Mouse (Mus musculus) heart, embryonic 15.5 days (tissue): Measurements from ENCODE around the gene Gm10681. TPM values are rescaled to one million over a fixed set of nuclear protein-coding genes. Genes with fewer than 3 reads are reported as not detected.
"Not testable (repeated sequence)": the region's sequence is repeated elsewhere in the genome, so short reads cannot be mapped to it uniquely, and the experiment has no call there.

Experiments used
- ATAC-seq: fragments of 200-750 bp; cut with Nextera tagmentation; replicated peaks from 2 replicates; pipeline ENCODE4 v1.8.0; 2017; ENCODE audit warnings: low read depth, moderate TSS enrichment; ENCODE audit not compliant: insufficient number of reproducible peaks, insufficient read depth, low FRiP score
- H3K27ac ChIP-seq: fragments of 300-500 bp; sonication (generic); 2 replicates; pipeline ENCODE4 v1.5.1; 2015; ENCODE audit warnings: mild to moderate bottlenecking, inconsistent platforms
- H3K27me3 ChIP-seq: fragments of 300-500 bp; sonication (generic); 2 replicates; pipeline ENCODE4 v1.6.1; 2015; ENCODE audit warnings: inconsistent platforms
- H3K36me3 ChIP-seq: fragments of 300-500 bp; sonication (generic); 2 replicates; pipeline ENCODE4 v1.6.1; 2015; ENCODE audit warnings: mild to moderate bottlenecking, inconsistent platforms
- H3K4me1 ChIP-seq: fragments of 300-500 bp; sonication (generic); replicated peaks from 2 replicates; pipeline ENCODE4 v1.6.1; 2015; ENCODE audit warnings: inconsistent platforms
- H3K4me2 ChIP-seq: fragments of 300-500 bp; sonication (generic); 2 replicates; pipeline ENCODE4 v1.6.1; 2015; ENCODE audit warnings: inconsistent platforms, mild to moderate bottlenecking, moderate library complexity
- H3K4me3 ChIP-seq: fragments of 300-500 bp; sonication (generic); 2 replicates; pipeline ENCODE4 v1.5.1; 2015; ENCODE audit warnings: mild to moderate bottlenecking, inconsistent platforms
- H3K9ac ChIP-seq: fragments of 300-500 bp; sonication (generic); 2 replicates; pipeline ENCODE4 v1.6.1; 2015; ENCODE audit warnings: mild to moderate bottlenecking, inconsistent platforms
- H3K9me3 ChIP-seq: fragments of 300-500 bp; sonication (generic); replicated peaks from 2 replicates; pipeline ENCODE4 v1.6.1; 2016; ENCODE audit warnings: inconsistent platforms
- WGBS: fragments of 180-500 bp; shearing (Covaris S2); methylation state at CpG from one replicate; pipeline ENCODE4 v1.1.7; 2015; ENCODE audit warnings: mixed read lengths; 5-methylcytosine and 5-hydroxymethylcytosine counted together
- polyA plus RNA-seq: library from polyadenylated mRNA; unstranded; fragments of >200 nt; fragmentation: Nextera tagmentation; extraction: Ambion mirVana; gene quantifications from 2 replicates; pipeline ENCODE4 v1.2.1, GENCODE M21; 2015

The Gm10681 gene
- polyA plus RNA-seq = not detected in 2 replicates

DNA sequence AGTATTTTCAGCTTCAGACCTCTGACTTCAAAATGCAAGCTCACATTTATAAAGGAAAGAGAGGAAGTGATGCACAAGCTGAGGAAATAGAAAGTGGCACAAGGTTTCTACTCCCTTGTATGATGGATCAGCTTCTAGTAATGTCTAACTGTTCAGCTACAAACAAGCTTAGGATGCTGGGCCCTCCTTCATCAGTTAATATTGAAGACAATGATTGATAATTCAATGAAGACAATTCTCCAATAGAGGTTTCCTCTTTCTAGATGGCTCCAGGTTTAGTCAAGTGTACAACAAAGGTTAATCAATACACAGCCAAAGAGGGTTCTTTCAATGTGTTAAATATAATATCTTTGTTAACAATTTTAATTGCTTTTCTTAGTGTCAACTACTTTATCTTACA is at the start of gene Gm10681:
Gm10681 (minus strand) TSS at position 101 of the 400 bp plus-strand sequence.
- no peaks in the 10 kb centered on the region for H3K9me3 ChIP-seq
- H3K4me2 ChIP-seq = no peak within 1 kb of the TSS
- H3K4me1 ChIP-seq = no peaks in the 10 kb centered on the region
- no peak within 1 kb of the TSS for H3K4me3 ChIP-seq
- no peaks in the 10 kb centered on the region for H3K27me3 ChIP-seq
- H3K36me3 ChIP-seq = no peaks in the 10 kb centered on the region
- H3K9ac ChIP-seq = no peak within 1 kb of the TSS
- no peak within 1 kb of the TSS for H3K27ac ChIP-seq
- no peak for ATAC-seq

DNA sequence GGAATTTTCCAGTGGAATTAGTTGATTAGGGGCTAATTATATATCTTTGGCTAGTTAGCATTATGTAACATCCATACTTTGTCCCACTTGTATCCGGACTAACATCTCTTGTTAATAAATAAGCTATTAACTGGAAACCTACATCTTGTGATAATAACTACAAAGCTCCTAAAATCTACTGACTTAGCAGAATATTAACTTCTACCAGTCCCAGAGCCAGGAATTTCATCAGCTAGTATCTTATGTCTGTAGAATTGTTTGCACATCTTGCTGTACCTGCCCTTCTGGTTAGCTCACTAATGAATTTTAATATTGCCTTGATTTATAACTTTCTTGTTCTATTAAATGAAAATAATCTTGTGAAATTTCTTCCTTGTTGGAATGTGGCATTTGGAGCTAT is 46.5 kb upstream of the Gm10681 start:
- Histone ChIP-seq H3K36me3 (no peaks in the 10 kb centered on the region), H3K4me3 (no peak overlapping the region), H3K27ac (no peak overlapping the region), H3K9me3 (no peaks in the 10 kb centered on the region), H3K9ac (no peak overlapping the region), H3K27me3 (no peaks in the 10 kb centered on the region), H3K4me1 (no peaks in the 10 kb centered on the region), H3K4me2 (no peak overlapping the region)
- no peak for ATAC-seq
- 74% methylated on average over 1 of the region's 1 CpGs for WGBS

DNA sequence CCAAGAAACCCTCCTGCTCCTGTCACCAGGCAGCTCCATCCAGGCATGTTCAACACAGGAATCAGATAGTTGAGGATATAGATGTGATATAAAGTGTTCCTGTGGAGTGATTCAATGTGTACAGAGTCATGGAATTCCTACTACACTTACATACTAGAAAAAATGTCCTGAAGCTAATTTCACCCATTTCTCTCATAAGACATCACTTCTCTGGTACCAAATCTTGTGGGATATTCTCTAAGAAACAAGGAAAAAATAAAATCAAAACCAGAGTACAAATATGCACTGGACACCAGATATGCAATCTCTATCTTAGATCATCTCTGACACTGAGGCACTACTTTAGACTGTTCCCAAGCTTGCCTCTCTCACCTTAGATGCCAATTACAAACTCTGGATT is 41.5 kb upstream of the Gm10681 start, which contains the start of gene Hsd3b5:
Hsd3b5 (minus strand) TSS at position 101 of the 400 bp plus-strand sequence.
- Histone ChIP-seq H3K27ac (no peak within 1 kb of the TSS), H3K4me2 (no peak within 1 kb of the TSS), H3K4me3 (no peak within 1 kb of the TSS), H3K9me3 (no peaks in the 10 kb centered on the region), H3K9ac (no peak within 1 kb of the TSS), H3K36me3 (no peaks in the 10 kb centered on the region), H3K4me1 (no peaks in the 10 kb centered on the region), H3K27me3 (no peaks in the 10 kb centered on the region)
- ATAC-seq = no peak

DNA sequence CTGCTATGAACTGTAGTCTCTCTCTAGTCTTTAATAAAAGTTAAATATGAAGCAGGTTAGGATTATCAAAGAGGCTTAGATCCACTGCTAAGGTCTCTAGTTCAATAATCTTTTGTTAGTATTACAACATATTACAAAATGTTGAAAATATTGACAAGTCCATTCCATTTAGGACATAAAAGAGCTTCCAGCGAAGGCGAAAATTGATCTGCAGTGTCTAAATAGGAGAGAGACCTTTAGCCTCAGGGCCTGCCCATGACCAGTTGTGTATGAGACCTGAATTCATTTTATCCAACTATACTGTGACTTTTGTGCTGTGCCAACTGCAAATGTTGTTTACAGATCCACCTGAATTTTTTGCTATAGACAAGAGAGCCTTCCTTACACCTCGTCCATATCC is 41.0 kb upstream of the Gm10681 start:
- Histone ChIP-seq H3K9ac (no peak overlapping the region), H3K4me3 (no peak overlapping the region), H3K9me3 (no peaks in the 10 kb centered on the region), H3K27me3 (no peaks in the 10 kb centered on the region), H3K4me2 (no peak overlapping the region), H3K36me3 (no peaks in the 10 kb centered on the region), H3K4me1 (no peaks in the 10 kb centered on the region), H3K27ac (no peak overlapping the region)
- ATAC-seq = no peak
- WGBS = 76% methylated on average over 3 of the region's 3 CpGs

DNA sequence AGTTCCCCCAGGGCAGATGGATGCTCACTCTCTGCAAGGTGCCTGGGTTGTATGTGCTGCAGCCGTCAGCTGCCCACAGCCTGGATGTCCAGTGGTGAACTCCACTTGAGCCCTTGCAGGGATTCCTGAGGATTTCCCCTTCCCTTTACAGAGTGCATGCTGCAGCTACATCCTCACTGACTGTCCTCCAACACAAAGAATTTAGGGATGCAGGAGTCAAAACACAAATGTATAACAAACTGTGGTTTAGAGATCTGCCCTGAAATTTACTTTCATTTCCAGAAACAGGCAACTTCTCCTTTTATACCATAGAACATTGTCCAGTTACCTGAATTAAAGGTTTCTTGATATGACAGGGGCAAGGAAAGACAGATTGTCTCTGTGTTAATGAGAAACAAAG is 28.2 kb upstream of the Gm10681 start:
- H3K27me3 ChIP-seq, H3K9ac ChIP-seq, H3K4me2 ChIP-seq, ATAC-seq, H3K9me3 ChIP-seq, H3K27ac ChIP-seq, H3K4me1 ChIP-seq, H3K4me3 ChIP-seq, H3K36me3 ChIP-seq: not testable (repeated sequence)
- 57% methylated on average over 1 of the region's 1 CpGs for WGBS

DNA sequence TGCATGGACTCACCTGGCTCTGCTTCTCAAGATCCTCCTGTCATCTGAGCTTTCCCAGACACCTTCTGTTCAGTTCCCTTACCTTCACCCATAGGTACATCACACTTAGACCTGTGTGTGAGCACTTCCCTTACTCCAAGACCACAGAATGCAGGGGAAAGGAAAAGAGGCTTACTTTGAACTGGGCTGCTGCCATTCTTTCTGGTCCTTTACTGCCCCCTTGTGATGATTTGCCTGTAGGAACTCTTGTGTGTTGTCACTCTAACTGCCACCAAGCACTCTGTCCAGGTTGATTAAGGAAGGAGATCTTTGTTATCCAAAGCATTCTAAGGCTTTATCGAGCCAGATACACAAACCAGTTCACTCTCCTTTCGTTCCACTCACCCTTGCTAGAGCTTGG is 27.6 kb upstream of the Gm10681 start:
- WGBS = 38% methylated on average over 2 of the region's 2 CpGs
- H3K4me1 ChIP-seq, H3K27me3 ChIP-seq, H3K4me3 ChIP-seq, H3K36me3 ChIP-seq, ATAC-seq, H3K4me2 ChIP-seq, H3K9ac ChIP-seq, H3K27ac ChIP-seq, H3K9me3 ChIP-seq: not testable (repeated sequence)

DNA sequence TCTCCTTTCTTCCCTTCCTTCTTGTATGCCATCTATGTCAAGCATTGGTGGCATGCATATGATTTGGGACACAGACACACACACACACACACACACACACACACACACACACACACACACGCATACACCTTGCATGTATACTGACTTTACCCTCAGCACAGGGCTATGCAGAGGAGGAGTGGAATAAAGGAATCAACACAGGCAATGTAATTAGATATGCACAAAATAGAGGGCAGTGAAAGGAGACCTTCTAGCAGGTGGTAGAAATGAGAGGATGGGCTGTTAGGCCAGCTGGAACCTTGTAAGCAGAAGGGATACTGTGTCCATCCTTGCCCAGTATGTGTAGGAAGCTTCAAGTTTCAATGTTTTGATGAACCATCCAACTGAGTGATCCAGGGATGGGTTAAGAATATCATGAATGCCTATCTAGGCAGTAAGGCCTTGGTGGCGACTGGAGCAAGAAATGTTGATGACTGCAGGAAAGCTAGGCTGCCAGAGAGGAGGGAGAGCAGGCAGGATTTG is 25.9 kb upstream of the Gm10681 start:
- H3K4me2 ChIP-seq, H3K36me3 ChIP-seq, H3K4me1 ChIP-seq, H3K27me3 ChIP-seq, H3K4me3 ChIP-seq, ATAC-seq, H3K27ac ChIP-seq, H3K9ac ChIP-seq, H3K9me3 ChIP-seq: not testable (repeated sequence)
- 62% methylated on average over 2 of the region's 2 CpGs for WGBS

DNA sequence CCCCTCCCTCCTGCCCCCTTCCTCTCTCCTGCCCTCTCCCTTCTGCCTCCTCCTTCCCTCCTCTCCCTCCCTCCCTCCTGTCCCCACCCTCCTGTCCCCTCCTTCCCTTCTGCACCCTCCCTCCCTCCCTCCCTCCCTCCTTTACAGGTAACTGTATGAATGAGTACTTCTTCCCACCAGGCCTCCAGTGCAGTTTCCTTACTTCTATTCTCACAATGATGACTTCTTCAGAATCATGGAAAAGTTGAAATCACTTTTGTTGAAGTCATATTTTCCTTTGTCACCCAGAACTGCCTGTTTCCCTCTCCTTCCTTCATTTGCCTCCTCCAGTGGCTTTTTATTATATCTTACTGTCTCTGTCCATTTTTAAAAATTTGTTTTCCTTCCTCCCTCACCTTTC is 25.4 kb upstream of the Gm10681 start:
- Histone ChIP-seq H3K36me3 (no peaks in the 10 kb centered on the region), H3K9me3 (no peaks in the 10 kb centered on the region), H3K9ac (no peak overlapping the region), H3K27me3 (no peaks in the 10 kb centered on the region), H3K4me2 (no peak overlapping the region), H3K4me3 (no peak overlapping the region), H3K4me1 (no peaks in the 10 kb centered on the region), H3K27ac (no peak overlapping the region)
- ATAC-seq = no peak

DNA sequence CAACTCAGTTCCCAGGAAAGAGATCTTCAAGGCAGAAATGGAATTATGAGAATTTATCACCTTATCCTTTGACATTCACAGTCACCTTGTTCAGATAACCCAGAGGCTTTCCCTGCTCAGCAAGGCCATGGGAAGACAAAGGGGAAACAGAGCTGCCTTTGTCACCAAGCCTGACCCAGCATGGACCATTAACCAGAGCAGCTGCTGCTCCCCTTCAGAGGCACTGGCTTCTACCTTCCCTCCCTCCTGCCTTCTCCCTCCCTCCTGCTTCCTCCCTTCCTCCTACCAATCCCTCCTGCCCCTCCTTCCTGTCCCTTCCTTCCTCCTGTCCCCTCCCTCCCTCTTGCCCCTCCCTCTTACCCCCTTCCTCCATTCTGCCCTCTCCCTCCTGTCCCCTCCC is 24.9 kb upstream of the Gm10681 start:
- not testable (repeated sequence) for H3K27me3 ChIP-seq, H3K36me3 ChIP-seq, H3K4me2 ChIP-seq, H3K4me3 ChIP-seq, H3K9ac ChIP-seq, H3K4me1 ChIP-seq, ATAC-seq, H3K27ac ChIP-seq, H3K9me3 ChIP-seq

DNA sequence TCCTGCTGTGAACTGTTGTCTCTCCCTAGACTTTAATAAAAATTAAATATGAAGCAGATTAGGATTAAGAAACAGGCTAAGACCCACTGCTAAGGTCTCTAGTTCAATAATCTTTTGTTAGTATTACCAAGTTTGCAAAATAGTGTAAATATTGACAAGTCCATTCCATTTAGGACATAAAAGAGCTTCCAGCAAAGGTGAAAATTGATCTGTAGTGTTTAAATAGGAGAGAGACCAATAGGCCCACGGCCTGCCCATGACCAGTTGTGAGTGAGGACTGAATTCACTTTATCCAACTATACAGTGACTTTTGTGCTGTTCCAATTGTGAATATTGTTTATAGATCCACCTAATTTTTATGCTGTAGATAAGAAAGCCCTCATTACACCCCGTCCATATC is 886 bp downstream of the Gm10681 start:
- Histone ChIP-seq H3K9me3 (no peaks in the 10 kb centered on the region), H3K27me3 (no peaks in the 10 kb centered on the region), H3K4me2 (no peak overlapping the region), H3K4me1 (no peaks in the 10 kb centered on the region), H3K27ac (no peak overlapping the region), H3K9ac (no peak overlapping the region), H3K36me3 (no peaks in the 10 kb centered on the region), H3K4me3 (no peak overlapping the region)
- ATAC-seq = no peak
- WGBS = 75% methylated on average over 2 of the region's 2 CpGs

DNA sequence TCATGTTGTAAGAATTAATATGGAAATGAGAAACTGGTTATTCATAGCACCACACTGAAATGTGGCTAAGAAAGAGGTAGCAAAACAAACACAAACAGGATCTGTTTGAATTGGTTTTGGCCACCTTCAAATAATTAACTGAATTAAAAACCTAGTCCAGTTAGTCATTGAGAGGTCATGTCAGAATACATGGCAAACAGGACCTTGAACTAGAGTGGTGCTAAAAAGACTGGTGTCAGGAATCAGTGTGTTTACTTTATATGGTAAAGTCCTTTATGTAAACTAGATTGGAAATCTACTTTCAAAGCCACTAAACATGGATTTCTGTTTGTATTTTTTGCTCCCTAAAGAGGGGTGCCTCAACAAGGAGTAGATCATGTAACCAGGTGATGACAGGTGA is 6.0 kb downstream of the Gm10681 start:
- not testable (repeated sequence) for ATAC-seq, H3K27ac ChIP-seq, H3K4me3 ChIP-seq, H3K9ac ChIP-seq, H3K27me3 ChIP-seq, H3K36me3 ChIP-seq, H3K4me1 ChIP-seq, H3K4me2 ChIP-seq, H3K9me3 ChIP-seq

DNA sequence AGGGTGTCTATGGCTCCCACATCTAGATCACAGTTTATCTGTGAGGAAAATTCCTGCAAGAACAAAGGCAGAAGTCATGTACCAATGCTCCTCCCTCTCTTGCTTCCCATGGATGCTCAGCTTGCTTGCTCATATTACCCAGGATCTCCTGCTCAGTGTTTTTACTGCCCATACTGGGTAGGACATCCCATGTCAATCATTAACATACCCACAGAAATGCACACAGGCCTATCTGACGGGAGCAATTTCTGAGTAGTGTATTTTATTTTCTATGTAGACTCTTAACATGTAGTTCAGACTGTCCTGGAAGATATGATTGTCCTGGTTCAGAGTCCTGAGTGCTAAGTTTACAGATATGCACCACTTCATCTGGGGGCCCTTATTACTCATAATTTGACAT is 6.4 kb downstream of the Gm10681 start:
- not testable (repeated sequence) for H3K36me3 ChIP-seq, H3K9ac ChIP-seq, H3K9me3 ChIP-seq, H3K4me1 ChIP-seq, H3K27ac ChIP-seq, H3K27me3 ChIP-seq, ATAC-seq, H3K4me3 ChIP-seq, H3K4me2 ChIP-seq
- WGBS = no CpG with 5 or more reads among the region's 1 CpGs

DNA sequence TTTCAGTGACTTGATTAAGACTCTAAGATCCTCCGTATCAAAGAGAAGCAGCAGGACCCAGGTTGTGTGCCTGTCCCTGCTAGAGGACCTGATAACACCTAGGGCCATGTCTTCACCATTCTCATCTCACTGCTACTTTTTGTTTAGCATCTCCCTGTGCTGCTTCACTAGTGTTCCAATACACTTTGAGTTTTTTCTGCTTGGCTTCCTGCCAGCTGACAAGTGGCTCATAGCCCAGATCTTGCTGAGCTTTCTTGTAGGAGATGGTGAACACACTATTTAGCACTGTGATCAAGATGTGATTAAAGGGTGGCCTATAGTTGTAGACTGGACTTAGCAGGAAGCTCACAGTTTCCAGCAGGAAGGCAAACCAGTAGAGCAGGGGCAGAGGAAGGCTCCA is 7.6 kb downstream of the Gm10681 start:
- not testable (repeated sequence) for H3K27ac ChIP-seq, H3K4me2 ChIP-seq, H3K4me3 ChIP-seq, H3K27me3 ChIP-seq, H3K36me3 ChIP-seq, H3K9me3 ChIP-seq, H3K9ac ChIP-seq, H3K4me1 ChIP-seq, ATAC-seq
- WGBS = 100% methylated on average over 1 of the region's 1 CpGs
